Mouse (Mus musculus) heart, adult 8-10 months (tissue): ENCODE results near the gene Prrt1. TPM values are rescaled to one million over a fixed set of nuclear protein-coding genes. Genes with fewer than 3 reads are reported as not detected.

Experiments
- DNase-seq: peaks from one replicate; pipeline ENCODE4 v3.0.0; 2022; ENCODE audit warnings: low spot score
- total RNA-seq, 4 experiments: library from RNA; stranded (reverse); gene quantifications; 2 replicates each; pipeline ENCODE4 v1.2.4; 2022

The Prrt1 gene
- total RNA-seq, 4 experiments from 2014 or later, result 0.92 to 1.4 (median 1.1) TPM

- no peak for DNase-seq
Measured at GRCm38 (mm10) chr17:34627943-34628643, 1.2 kb upstream of the Prrt1 start, which contains the start of gene Ppt2. TSS of gene Ppt2 (minus strand) at chr17:34628510.

DNA sequence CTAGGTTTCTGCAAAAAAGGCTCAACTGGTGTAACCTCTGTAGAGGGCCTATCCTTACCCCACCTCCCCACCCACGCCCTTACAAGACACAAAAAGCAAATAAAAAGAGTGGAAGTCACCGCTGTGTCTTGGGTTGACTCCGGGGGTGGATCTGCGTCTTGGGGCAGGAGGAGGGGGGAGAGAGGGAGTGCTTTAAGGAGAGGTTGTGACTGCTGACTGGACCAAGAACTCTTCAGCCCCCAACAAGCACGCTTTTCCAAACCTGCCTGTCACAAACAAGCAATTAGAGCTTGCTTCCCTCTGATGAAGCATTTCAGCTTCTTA is 727 bp upstream of the Prrt1 start:
- no peak for DNase-seq

DNA sequence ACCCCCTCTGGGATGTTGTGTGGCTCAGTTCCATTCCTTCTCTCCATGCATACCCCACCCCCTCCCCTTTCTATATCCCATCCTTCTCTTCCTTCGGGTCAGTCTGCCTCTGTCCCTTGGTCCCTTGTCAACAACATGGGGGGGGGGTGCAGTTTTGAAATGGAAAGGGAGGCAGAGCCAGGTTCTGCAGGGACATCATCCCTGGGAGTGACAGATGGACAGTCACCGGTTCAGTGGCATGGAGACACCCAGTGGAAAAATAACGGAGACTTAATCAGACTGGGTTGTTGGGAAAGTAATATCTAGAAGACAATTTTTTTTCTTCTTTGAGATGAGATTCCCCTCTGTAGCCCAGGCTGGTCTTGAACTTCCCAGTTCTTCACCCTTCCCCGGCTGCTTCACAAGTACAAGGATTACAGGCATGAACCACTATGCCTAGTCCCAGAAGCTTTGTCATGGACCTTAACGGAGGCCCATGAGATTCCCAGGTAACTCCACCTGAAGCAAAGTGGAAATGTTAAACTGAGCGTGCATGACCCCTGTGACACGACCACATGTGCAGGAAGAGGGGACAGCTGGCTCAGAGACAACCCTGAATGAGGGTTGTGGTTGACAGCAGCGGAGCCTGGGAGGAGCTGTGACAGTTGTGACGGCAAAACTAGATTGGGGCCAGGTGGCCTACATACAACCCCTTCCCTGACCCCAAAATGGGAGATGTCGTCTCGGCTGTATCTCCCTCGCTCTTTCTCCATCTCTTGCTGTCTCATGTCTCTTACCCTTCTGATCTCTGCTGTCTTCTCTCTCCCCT is 667 bp downstream of the Prrt1 start:
- DNase-seq, result no peak

DNA sequence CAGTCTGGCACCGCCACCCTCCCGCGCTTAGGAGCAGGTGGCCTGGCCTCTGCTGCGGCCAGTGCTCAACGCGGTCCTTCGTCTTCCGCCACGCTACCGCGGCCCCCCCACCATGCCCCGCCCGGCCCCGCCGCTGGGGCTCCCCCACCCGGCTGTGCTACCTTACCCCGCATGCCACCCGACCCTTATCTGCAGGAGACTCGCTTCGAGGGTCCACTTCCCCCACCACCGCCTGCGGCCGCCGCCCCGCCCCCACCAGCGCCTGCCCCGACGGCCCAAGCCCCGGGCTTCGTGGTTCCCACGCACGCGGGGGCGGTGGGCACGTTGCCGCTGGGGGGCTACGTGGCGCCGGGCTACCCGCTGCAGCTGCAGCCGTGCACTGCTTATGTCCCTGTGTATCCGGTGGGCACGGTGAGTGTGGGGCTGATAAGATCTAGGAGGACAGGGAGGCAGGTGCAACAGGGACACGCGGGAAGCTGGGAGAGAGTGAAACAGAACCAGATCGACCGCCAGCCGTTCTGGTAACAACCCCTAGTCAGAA is 1.5 kb downstream of the Prrt1 start:
- no peak for DNase-seq

DNA sequence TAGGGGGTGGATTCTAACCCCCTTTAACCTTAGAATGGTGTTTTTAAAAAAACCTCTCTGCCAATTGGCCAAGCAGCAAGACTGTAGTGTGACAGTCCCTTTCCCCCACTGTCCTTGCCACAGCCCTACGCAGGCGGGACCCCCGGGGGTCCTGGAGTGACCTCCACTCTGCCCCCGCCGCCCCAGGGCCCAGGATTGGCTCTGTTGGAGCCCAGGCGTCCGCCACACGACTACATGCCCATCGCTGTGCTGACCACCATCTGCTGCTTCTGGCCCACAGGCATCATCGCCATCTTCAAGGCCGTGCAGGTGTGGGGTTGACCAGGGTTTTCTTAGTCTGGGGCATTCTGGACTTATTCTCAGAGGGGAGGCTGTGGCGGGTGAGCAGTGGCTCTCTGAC is 2.3 kb downstream of the Prrt1 start:
- DNase-seq, result no peak

- peak; percentile 83 for DNase-seq
Measured at GRCm38 (mm10) chr17:34632261-34632691, 2.9 kb downstream of the Prrt1 start.

DNA sequence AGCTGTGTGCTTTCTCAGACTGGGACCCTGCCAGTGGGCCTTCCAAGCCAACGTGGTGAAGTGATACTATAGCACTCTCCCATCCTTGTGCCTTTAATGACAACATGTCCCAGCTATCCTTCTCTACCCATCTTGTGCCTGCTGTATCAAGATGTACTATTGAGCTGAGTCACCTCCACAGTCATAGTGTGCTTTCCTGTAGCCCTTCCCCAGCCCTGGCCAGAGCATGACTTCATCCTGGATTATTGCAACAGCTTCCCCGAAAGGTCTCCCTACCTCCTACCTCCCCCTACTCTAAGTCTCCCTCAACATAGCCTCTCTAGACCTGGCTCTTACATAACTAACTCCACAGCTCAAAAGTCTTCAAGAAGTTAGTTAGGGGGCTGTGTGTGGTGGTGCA is 6.3 kb downstream of the Prrt1 start:
- no peak for DNase-seq

DNA sequence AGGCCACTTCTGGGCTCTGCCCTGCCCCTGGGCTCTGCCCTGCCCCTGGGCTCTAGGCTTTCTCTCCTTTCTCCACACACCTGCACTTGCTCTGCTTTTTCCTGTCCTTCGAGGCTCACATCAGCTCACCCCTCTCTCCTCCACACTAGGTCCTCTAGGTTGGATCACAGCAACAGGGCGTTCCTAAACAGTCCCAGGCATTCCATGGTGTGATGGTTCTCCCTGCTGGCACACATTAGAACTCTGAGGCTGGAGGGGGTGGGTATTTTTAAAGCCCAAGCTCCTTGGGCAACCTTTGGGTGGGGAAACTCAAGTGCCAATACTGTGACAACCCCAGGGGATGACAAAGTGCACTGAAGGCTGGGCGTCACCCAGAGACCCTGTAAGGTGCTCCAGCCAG is 8.1 kb downstream of the Prrt1 start:
- no peak for DNase-seq

- DNase-seq, result no peak
Measured at GRCm38 (mm10) chr17:34639461-34640255, 10.3 kb downstream of the Prrt1 start.

GRCm38 (mm10) chr17:34640778-34641601 is 11.7 kb downstream of the Prrt1 start:
- no peak for DNase-seq

DNA sequence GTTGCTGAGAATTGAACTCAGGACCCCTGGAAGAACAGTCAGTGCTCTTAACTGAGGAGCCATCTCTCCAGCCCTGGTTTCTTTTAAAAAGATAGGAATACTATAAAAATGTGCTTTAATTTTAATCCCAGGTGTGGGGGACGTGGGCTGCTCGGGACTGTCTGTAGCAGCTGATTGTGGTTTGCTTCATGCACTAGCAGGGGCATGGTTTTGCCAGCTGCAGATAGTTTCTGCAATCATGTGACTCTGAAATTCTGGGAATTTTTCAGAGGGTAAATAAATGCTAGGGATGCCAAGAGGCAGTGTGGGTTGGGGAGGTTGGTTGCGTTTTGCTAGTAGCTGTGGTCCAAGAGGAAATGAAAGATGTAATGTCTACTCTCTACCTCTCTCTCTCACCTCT is 12.6 kb downstream of the Prrt1 start:
- no peak for DNase-seq

GRCm38 (mm10) chr17:34643379-34643778 is 14.0 kb downstream of the Prrt1 start:
- no peak for DNase-seq

DNA sequence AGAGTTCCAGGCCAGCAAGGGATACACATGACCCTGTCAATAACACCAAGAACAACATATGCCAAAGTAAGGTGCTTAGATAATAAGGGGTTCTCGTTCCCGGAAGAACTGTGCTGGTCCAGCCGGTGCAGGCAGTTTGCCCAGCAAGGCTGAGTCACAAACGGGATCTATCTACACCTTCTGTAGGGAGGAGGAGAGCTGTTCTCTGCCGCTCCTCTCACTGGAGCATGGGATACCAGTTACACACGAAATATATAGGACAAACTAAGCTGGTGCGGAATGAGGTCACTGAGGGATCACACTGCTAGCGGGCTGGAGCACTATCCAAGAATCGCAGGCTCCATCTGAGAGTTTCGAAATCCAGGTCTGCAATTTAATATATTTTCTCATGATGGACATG is 14.6 kb downstream of the Prrt1 start:
- no peak for DNase-seq

DNA sequence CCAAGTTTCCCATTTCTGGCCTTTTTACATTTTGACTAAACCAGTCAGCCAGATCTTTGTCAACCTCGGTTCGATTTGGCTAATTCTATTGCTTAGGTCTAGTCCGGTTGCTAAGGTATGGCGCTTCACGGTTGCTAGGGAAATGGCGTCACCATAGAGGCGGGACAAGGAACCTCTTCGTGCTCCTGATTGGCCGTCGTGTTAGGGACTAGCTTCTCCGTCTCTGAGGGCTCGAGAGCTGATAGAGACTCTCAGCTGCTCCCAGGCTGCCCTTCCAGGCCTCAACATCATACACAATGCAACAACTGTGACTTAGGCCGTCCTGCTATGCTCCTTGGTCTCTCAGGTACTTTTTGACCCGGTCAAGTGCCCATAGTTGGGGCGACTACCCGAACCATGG is 15.3 kb downstream of the Prrt1 start, which contains the start of gene Fkbpl:
TSS of gene Fkbpl (plus strand) at position 157 of the 400 bp plus-strand sequence.
- peak; percentile 98 for DNase-seq

DNA sequence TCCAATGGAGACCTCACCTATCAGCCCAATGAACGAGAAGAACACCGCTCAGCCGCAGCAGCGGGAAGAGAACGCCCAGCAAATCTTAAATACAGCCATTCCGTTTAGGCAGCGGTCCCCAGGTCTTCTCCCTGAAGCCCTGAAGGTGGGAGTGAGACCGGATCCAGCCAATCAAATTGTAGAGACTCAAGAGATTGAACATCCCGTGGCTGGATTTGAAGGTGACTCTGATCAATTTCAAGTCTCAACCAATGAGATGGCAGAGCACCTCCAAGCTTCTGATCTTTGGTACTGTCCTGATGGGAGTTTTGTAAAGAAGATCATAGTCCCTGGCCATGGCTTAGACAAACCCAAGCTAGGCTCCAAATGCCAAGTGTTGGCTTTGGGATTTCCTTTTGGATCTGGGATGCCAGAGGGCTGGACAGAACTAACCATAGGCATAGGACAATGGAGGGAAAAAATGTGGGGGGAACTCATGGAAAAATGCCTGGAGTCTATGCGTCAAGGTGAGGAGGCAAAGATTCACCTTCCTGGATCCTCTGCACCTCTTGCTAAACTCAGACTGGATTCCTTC is 16.0 kb downstream of the Prrt1 start:
- no peak for DNase-seq

DNA sequence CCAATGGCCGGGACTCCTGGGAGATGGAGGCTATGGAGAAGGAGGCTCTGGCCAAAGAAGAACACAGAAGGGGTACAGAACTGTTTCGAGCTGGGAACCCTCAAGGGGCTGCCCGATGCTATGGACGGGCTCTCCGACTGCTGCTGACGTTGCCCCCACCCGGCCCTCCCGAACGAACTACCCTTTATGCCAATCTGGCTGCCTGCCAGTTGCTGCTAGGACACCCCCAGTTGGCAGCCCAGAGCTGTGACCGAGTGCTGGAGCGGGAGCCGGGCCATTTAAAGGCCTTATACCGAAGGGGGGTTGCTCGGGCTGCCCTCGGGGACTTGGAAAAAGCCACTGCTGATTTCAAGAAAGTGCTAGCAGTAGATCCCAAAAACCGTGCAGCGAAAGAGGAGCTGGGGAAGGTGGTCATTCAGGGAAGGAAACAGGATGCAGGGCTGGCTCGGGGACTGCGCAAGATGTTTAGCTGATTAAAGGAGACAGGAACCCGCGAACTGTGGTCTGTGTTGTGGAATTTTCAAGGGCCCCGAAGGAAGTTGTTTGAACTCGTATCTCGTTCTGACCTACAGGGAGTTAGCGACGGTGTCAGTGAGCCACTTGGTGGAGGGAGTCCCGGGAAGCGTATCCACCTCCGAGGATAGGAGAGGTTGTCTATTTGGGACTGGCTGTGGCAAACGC is 16.6 kb downstream of the Prrt1 start:
- DNase-seq, result no peak

- peak; percentile 97 for DNase-seq
Measured at GRCm38 (mm10) chr17:34646906-34647787, 17.8 kb downstream of the Prrt1 start, which contains the start of gene Atf6b. TSS of gene Atf6b (plus strand) at chr17:34647146.

DNA sequence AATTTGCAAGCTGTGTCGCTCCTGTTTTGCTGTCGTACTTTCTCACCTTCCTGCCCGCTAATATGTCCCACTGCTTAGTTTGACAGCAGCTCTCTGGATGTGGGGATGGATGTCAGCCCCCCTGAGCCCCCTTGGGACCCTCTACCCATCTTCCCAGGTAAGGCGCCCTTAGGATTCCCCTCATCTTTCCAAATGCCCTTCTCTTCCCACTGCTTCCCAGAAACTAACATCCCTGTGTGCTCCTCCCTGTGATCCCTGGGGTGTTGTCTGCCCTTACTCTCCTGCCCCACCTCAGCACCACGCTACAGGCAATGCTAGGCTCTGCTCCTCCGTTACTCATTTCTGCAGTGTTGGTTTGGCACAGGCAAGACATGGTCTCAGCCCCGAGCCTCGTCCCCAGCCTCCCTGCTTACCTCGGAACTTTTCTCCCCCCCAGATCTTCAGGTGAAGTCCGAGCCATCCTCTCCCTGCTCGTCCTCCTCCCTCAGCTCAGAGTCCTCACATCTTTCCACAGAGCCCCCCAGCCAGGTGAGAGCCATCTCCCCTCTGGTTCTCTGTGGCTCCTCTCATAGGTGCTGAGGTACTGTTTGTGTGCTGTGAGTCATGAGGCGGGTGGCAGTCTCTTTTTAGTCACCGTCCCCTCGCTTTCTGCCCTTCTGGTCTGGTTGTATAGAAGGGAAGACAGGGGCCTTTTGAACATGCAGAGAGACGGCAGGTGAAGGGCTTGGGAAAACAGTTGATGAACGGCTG is 19.0 kb downstream of the Prrt1 start:
- DNase-seq, result no peak
